Mouse (Mus musculus) liver, adult 2 months (tissue): ENCODE measurements around the gene Faf2.

Source experiments
- CTCF ChIP-seq: fragments of 200-500 bp; IDR thresholded peaks from 2 replicates; pipeline ENCODE4 v1.5.1; 2011; ENCODE audit warnings: low read depth, low read length, control low read depth
- POLR2A ChIP-seq: fragments of 200-500 bp; IDR thresholded peaks from 2 replicates; pipeline ENCODE4 v1.6.1; 2011; ENCODE audit warnings: low read length, control low read depth; ENCODE audit not compliant: insufficient read depth; ENCODE audit errors: extremely low read depth

DNA sequence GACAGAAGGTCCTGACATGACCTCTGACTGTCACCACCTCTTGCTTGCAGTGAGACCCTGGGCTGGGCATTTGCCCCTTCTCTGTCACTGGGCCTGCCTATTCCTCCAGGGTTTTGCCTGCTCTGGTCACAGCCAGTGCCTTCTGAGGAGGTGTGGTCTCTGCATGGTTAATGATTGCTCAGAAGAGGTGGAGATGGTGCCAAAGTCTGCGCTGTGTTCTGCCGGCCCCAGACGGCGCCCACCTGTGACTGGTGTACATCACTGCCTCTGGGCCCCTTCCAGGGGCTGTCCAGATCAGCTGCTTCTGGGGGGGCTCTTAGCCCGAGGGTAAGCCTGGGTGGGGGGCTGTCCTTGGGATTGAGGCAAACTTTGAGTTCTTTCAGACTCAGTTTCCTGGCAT is 79.7 kb downstream of the Faf2 start, which contains the start of gene Cdhr2:
- TF ChIP-seq CTCF (no peak), POLR2A (no peak)
